Mouse (Mus musculus) ES-E14 (cell line): Measurements from ENCODE around the gene Accsl.

Source experiments
- CHD2 ChIP-seq: IDR thresholded peaks from 2 replicates; pipeline ENCODE4 v1.6.1; 2014; ENCODE audit warnings: mild to moderate bottlenecking, low read depth, low read length, inconsistent platforms
- HCFC1 ChIP-seq: IDR thresholded peaks from 2 replicates; pipeline ENCODE4 v1.6.1; 2012; ENCODE audit warnings: low read length, inconsistent platforms, borderline replicate concordance; ENCODE audit not compliant: insufficient read depth
- MAFK ChIP-seq: IDR thresholded peaks from 2 replicates; pipeline ENCODE4 v1.6.1; 2014; ENCODE audit warnings: mild to moderate bottlenecking, low read depth, low read length, inconsistent platforms; ENCODE audit not compliant: insufficient read depth
- ZC3H11A ChIP-seq: IDR thresholded peaks from 2 replicates; pipeline ENCODE4 v1.6.1; 2012; ENCODE audit warnings: low read depth, mild to moderate bottlenecking, inconsistent platforms, low read length, borderline replicate concordance
- ZNF384 ChIP-seq: IDR thresholded peaks from 2 replicates; pipeline ENCODE4 v1.6.1; 2012; ENCODE audit warnings: low read depth, low read length, inconsistent platforms

GRCm38 (mm10) chr2:93869107-93869600 is at the start of gene Accsl:
- no peak for TF ChIP-seq CHD2
- TF ChIP-seq HCFC1 = no peak
- TF ChIP-seq ZNF384 = no peak
- TF ChIP-seq ZC3H11A = no peak
- no peak for TF ChIP-seq MAFK
